Mouse (Mus musculus) cerebellum, postnatal 14 days (tissue): ENCODE measurements at regions not wholly inside any gene's neighbourhood (a gene's known extent, or its start where the extent isn't known, plus 50 kb on each side); places are given as distances from the start of the nearest gene placed in this dataset.
A peak's percentile ranks its signal among the peaks of the same experiment; 100 is the strongest.

Experiments used
- DNase-seq, 2 experiments: peaks; one replicate each; pipeline ENCODE4 v3.0.0; 2021; ENCODE audit warnings: mixed read lengths in 2 of 2

DNA sequence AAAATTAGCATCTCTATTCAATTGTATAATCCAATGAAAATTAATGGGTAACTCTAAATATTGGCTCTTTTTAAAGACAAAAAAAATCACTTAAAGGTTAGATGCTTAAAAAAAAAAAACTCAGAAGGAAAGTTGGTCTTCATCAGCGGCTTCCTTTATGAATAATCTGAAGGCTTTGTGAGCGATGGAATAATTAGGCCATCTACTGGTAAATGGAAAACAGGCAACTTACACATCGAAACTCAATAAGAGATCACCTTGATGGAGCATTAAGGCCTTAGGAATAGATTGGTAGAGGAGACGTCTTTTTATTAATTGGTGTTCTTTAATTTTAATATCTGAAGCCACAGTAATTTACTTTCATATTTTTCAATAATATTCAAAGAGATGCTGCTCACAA lies 218.6 kb upstream of the Tacr3 start:
- peak in 1 of 2 experiments; percentile 13 for DNase-seq

DNA sequence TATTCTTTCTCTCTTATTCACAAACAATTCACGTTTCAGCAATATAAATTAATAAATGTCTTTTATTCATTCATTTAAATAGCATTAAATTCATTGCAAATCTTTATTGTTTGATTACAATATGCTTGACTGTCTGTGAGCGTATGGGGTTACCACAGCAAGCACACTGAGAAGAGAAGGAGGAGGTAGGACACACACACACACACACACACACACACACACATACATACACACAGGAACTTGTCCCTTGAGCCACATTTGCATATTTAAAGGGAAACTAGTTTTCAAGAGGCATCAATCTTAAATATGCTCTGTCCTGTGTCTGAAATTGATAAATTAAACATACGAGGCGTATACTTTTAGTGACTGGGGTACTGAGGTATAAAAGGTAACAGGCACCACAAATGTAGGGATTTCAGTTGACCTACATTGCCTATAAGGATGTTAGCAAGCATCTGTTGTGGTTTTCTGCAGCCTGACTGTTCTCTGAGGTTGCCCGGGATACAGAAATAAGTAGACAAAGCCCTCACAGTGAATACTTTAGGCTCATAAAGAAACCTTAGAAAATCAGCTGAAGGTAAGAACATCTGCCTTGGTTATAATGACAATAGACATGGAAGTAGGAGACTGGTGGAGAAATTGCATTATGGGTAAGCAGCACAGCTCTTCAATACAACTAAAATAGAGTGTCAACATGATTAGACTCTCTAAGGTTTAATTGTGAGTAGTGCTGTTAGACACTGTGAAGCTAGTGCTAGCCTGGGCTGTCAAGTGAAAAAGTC lies 217.1 kb upstream of the Tacr3 start:
- no peak for DNase-seq

DNA sequence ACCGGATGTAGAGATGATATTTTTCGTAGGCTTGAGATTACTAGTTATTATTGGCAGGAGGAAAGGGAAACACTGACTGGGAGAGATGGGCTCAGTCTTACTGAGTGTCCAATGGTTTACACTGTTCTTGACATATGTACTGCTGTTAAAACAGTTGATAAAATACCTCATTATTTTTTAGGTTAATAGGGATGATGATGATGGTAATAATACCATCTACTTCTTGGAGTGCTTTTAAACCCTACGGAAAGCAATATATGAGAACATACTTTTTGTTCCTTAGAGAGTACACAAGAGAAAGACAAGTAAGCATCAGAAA lies 216.6 kb upstream of the Tacr3 start:
- no peak for DNase-seq

DNA sequence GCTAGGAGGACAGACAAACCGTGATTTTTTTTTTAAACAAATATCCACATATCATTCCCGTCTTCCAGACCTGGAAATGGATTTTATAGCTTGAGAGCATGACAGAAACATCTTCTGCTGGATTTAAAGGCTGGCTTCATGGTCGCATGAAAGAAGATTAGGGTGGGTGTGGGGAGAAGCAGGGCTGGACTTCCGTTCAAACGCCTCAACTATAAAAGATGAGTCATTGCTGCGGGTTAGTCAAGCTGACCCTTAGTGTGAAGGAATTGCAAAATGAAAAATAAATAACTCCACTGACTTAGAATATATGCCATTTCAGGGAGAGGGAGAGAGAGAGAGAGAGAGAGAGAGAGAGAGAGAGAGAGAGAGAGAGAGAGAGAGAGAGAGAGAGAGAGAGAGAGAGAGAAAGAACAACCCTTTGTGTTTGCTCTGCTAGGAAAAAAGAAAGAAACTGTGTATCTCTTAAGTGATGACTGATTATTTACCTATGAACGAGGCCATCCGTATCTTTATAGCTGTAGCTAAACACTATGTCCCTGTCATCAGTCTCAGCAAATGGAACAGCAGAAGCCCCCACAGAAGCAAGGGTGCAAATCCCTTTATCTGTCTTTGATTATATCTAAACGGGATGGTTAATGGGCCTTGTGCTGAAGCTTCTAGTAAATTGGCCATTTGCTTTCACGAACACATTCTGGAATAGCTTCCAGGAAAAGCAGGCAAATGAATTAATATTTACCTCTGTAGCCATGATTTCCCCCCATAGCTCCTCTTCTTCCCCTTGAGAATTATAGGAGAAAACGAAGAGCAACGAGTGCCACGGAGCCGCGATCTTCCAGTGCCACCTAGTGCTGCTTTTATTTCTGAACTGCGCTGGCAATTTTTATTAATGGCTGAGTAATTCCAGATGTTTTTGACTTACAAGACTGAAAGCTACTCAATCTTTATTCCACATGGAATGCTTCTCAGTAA lies 199.4 kb upstream of the Tacr3 start:
- DNase-seq: peak; percentile 19 to 30

DNA sequence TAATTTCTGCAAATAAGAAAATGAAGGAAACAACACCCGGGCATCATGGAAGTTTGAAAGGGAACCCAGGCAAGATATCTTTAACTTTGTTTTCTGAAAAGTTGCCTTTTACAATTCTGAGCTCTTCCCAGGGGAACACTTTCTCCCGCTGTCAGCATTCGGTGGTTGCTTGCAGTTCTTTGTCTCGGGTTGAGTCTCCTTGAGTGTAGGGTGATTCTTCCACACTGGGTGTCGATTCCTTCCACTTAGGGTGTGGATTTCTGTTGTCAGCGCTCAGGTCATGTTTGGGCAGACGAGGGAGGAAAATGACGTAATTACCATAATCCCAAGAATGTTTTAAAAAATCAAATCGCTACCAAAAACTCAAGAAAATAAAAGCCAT lies 198.7 kb upstream of the Tacr3 start:
- DNase-seq: no peak

DNA sequence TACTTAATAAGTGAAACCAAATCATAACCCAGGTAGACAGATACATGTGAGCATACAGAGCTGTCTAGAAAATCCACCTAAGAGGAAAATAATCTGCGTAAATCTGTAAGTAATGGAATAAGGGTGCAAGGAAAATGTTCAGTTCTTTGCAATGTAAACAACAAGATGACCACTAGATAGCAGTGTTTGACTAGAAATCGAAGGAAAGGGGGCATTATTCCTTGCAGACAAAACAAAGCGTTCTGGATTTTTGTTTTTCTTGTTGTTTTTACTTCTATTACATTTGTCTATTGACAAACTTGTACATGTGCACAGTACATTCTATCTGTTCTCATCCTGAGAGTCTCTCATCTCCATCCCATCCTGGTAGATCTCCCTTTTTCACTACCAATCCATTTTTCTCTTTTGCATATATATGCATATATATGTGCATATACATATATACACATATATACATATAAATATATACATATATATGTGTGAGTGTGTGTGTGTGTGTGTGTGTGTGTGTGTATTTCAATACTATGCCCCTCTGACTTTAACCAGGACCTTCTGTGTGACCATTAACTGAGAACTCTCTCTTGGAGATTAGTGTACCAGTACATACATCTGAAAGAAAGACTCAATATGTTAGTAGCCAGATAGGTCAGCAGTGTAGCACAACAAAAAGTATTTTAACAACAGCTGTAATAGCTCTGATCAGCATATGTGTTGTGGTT lies 179.9 kb upstream of the Tacr3 start:
- DNase-seq: peak in 1 of 2 experiments; percentile 34

DNA sequence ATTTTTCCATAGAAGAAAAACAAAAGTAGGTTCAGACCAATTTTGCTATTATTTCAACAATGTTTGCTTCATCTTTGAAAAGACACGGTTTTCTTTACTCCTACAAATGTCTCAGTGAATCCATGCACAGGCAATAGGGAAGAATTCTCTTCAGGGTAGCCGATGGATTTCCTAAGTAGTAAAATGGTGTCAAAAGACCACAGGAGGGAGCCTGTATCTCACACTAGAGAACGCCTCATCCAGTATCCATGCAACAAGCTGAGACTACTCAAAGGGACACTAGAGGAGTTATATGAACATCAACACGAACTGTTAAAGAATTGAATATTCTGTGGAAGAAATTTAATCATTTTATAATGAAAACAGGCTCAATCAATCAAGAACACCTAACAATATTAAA lies 174.8 kb upstream of the Tacr3 start:
- DNase-seq: peak; percentile 9 to 10

DNA sequence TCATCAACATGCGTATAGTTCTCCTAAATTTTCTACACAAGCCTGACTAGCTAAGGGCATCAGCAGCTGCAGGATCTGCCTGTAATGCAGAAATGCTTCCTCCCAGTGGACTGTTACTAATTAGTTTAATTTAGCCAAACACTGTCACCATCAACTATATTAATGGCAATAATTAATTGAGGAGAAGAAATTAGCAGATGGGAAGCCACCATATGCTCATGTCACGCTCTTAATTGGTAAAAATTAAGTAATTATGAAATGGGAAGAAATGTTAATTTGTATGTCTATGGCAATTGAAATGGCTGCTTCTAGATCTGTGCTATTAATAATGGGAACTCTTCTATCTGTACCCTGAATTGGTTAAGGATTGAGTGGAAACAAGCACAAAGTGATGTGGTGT lies 133.9 kb upstream of the Tacr3 start:
- DNase-seq: no peak

DNA sequence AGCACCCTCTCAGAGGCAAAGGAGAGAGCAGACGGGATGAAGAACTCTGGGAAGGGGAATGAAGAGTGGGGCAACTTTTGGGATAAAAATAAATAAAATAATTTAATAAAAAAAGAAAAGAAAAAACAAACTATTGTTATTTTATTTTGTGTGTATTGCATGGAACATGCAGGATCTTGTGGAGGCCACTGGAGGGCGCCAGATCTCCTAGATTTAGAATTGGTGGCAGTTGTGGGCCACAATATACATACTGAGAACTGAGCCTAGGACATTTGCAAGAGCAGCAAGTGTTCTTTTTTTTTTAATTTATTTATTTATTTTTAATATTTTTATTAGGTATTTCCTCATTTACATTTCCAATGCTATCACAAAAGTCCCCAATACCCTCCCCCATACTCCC lies 110.2 kb upstream of the Tacr3 start:
- no peak for DNase-seq

DNA sequence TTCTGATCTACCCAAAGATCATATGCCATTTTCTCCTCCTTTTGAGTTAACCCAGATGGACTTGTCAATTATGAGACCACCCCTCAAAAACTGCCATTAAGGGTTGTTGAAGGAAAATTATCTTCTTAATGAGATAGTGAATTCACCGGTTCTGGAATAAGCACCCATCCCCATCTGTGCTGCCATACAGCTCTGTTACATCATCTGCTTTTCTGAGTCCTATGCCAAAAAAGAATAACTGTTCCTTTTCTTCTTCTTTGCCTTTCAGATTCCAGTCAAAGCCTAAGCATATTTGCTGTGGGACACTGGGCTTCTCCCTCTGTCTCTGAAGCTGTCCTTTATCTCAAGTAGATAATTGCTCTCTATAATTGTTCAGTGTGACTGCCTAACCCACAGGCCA lies 93.1 kb upstream of the Tacr3 start:
- DNase-seq: no peak

DNA sequence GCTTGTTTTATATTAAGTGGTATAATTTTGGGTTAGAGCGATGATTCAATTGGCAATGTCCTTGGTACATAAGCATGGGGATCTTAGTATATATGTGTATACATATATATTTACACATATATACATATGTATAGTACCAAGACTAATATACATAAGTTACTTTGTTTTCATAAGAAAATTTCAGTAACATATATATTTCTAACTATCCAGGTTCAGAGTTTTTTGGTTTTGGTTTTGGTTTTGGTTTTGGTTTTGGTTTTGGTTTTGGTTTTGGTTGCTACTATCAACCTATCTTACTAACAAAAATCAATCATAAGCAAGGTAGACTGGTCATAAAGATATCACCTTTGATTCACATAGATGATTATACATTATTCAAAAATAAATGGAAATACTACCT lies 67.7 kb upstream of the Tacr3 start:
- DNase-seq: no peak

DNA sequence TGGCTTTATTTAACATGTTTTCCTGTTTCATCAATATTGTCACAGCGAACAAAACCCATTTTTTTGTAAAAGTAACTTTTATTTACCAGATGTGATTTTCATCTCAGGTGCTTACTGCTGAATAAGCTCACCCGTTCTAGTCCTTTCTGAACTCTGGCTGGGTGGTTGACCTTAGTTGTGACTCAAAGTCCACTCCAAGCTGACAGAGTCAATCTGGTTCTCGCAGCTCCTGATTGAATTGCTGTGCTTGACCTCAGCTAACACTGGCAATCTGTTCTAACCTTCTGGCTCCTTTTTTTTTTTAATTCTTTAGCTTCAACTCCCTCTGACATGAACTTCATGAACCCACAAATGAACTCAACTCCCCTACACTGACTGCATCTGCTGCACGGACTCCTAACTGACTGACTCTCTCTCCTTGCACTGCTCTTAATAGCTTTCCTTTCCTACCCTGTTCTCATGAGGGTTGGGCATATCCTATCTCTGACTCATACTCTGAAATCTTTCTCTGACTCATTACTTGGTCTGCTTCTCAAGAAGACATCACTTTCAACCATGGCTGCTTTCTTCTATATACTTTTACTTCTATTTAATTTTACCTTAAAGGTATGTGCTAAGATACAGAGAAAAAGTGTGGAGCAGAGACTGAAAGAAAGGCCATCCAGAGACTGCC lies 65.4 kb upstream of the Tacr3 start:
- no peak for DNase-seq
